Mouse (Mus musculus) right cerebral cortex, postnatal 14 days (tissue): ENCODE measurements around the gene Rgs2.

Experiments
- DNase-seq: peaks from one replicate; pipeline ENCODE4 v3.0.0; 2022

Gene Rgs2

DNA sequence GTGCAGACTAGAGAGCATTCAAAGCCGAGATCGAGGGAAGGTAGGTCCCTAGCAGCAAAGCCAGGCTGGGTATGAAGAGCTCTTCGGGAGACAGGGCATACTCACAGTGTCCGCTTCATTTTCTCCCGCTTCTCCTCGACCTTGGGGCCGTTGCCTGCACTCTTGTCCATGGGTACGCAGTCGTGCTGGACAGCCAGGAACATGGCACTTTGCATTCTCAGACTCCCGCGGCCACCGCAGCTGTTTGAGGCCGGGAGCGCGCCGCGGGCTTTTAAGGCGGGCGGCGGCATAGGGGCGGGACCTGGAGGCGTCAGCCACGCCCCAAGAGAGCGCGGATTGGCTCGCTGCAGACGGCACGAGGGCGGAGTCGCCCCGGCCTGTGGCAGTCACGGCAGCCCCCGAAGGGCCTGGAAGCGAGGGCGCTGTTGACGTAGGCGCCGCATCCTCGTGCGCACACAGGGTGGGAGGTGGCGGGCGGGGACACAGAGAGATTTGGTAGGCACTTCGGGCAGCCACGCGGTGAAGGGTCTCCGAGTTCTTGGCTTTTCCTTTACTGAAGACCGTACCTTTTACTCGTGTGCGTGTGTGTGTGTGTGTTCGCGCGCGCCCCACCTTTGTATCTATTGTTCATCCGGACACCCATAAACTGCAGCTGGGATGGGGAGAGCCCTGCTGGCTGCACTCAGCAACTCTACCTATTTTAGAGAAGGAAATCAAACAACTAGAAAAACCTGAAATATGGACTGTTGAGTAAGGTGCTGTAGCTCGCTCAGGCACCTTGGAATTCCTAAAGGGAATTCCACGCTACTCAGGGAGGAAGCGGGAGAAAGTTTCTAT is at the start of gene Rgs2:
Rgs2 (minus strand) TSS at position 258 of the 837 bp plus-strand sequence.
- DNase-seq: peak; percentile 96

DNA sequence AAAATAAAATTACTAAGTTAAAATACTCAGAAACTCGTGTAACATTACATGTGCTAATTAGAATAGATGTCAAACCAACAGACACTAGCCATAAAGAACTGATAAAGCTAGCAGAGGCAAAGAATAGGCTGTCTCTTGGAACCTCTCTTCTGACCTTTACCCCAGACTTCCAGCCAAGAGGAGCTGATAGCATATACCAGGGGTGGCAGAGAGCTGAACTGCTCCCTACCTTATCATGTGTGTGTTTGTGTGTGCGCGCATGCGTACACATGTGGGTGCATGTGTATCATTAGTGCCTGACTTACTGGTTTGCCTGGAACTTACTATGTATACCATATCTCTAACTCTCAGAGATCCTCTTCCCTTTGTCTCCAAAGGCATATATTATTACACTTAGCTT is 49.4 kb upstream of the Rgs2 start:
- no peak for DNase-seq

DNA sequence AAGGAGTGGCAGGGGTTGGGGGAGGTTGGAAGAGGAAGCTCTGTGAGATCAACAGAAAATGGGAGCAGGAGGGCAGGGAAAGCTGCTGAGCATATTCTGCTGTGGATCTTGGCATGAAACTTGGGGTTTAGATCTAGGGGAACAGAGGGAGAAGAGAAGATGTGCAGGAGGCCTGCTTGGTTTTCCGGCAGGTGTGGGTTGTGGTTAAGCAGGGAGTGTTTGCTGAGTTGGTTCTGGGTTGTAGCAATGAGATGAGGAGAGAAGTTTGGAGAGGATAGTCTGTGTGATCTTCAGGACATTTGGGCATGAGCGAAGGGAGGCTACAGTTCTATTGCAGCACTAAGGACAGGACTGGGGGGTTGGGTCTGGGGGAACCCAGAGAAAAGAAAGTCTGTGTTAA is 37.9 kb upstream of the Rgs2 start:
- DNase-seq: no peak

DNA sequence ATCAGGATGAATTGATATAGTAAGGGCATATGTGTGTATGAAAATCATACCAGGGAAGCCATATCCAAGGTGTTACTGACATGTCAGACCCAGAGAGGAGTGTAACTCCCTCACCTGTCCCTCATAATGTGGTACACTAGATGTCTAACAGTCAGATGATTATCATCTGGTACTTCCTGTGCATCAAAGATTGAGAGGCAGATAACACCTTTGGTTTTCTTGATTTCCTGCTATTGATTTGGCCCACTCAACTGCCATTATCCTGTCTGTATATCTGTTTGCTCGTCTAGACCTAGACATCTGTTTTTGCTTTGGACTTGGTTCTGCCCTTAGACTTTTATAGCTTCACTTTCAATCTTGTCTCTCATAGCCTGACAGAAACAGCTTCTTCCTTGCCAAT is 29.5 kb upstream of the Rgs2 start:
- no peak for DNase-seq

DNA sequence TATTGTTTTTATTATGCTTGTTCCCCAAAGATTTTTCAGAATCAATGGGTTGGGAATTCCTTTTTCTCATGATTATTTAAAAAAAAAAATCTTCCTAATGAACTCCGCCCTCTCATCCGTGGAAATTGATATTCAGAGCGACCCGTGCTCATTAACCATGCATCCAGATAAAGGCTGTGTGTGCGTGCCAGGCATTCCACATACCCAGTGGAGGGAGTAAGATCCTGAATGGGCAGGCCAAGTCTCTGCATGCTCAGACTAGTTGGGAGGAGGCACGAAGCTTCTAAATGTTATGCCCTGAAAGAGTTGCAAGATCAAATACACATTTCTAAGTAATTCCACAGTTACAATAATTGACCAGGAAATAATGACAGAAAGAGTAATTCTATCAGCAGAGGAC is 26.5 kb upstream of the Rgs2 start:
- no peak for DNase-seq

DNA sequence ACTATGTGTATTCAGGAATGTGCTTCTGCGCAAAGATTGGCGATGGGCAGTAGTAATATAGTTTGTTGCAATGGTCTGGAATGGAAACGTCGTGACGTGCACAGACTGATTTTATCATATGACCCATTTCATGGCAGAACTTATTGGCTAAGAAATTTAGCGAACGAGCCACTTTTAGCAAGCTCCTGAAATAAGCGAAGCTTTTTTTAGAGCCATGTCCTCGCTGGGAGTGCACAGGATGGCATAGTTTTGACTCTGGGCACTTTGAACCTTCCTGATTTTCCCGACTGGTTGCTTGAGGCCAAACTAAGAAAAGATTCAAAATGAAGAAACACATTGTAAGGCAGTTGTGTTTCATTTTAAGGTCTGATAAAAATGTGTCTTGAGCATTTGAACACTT is 25.7 kb upstream of the Rgs2 start:
- DNase-seq: no peak

DNA sequence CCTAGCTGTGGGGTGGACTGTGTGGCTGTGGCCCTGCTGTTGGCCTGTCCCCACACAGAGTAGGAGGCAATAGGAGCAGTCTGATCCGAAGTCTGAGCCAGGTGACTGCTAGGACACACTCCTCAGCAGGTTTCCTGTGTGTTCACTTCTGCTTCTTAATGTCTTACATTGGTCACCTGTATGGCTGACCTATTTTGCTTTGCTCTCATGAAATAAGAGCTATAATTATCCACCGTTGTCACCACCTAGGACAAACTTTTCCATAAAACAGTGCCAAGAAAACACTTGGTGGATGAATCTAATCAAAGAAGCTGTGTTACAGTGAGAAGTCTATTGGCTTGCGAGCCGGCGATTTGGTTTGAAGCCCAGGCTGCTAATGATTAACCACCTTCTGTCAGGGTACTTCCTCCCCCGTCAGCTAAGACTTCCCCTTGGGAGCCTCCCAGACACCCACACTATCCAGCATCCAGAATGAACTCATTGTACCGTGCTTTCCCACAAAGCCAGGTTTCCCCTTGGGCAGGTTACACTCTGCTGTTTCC is 14.5 kb upstream of the Rgs2 start:
- no peak for DNase-seq

DNA sequence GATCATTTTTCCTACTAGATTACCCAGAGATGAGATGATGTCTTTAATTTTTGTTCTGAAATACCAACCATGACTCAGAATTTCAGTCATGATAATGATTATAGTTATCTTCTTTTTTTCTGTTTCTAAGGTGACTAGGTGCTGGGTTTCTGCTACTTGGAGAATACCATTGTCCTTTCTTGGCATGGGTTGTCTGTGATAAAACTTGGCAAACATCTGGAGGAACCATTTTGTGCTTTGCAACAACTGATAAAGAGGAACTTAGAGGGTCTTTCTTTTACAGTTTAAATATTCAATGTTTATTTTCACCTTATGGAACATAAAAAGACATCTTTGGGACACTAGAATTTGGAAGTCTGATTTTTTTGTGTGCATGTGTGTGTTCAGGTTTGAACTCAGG is 10.0 kb upstream of the Rgs2 start:
- DNase-seq: no peak

DNA sequence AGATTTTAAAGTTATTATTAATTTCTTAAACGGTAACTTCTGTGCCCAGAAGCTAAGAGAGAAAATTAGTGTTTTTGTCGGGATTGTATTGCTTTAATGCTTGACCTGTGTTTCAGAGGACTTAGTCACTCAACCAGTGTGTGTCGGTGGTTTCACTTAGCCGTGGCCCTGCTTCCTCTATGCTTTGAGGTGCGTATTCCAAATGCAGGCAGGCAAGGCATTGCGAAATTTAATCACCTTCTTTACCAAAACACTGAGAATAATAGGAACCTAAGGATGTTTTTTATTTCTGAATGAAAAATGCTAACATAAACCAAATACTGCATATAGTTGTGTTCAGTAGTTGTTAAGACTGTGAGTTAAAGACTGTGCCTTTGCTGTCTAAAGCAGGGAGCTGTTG is 3.4 kb upstream of the Rgs2 start:
- no peak for DNase-seq

DNA sequence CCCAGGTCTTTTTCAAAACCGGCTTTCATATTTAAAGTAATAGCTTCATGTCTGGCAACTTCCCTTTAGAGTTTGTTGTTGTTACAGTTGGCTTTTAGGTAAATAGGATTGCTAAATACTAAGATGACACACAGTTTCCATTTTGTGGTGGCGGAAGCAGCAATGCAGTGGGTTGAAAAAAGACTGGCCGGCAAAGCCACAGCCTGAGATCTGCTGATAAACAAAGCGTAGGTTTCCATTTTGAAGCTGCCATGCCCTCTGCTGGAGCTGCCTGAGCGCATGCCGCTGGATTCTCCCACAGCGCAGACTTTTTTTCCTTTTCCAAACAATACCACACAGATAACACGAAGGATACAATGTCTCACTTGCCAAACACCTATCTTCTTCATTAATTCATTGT is 2.6 kb upstream of the Rgs2 start:
- peak; percentile 54 for DNase-seq

DNA sequence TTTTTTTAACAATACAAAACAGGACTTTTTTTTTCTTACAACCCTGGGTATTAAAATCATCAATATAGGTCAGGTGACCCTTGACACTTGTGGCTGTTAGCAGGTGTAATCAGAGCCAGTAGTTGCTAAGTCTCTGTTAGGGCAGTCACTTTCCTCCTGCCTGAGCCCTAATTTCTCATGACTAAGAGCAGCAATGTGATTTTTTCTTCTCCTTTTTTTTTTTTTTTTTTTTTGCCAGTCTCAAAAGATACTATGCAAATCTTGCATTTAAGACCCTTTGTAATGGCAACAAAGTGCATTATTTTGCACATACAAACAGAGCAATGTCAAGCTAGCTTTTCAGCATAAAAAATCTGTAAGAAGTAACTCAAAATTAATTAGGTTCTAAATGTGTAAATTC is 1.7 kb upstream of the Rgs2 start:
- no peak for DNase-seq

DNA sequence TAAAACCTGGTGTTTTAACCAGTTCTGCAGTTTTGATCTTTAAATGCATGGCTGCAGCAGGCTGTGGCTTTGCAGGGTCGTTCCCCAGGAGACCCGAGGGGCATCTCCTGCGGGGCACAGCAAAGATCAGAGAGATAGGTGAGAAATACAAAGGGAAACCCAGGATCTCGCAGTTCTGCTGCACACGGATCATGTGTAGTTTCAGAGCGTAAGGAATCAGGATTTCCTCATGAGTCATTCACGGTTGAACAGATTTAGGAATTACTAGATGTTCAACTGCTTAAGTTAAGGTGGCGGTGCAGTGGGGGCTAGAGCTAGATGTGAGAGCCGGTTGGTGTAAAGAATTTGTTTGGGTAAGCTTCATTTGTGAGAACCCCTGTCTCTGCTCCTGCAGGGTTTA is 780 bp upstream of the Rgs2 start:
- DNase-seq: no peak

DNA sequence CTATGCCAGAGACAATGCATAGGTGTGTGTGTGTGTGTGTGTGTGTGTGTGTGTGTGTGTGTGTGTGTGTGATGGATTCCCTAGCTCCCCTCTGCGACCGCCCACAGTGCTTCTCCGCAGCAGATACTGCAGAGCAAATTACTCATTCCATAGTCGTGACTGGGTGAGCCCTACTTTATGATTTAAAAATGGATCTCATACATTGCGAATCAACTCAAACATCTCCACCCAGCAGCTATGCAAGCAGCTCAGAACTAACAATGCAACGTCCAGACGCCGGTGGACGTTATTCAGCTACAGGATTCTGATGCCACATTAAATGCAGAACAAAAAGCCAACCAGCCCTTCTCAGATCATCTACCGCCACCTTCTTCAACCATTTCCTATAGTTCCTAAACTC is 545 bp downstream of the Rgs2 start:
- DNase-seq: peak; percentile 36

DNA sequence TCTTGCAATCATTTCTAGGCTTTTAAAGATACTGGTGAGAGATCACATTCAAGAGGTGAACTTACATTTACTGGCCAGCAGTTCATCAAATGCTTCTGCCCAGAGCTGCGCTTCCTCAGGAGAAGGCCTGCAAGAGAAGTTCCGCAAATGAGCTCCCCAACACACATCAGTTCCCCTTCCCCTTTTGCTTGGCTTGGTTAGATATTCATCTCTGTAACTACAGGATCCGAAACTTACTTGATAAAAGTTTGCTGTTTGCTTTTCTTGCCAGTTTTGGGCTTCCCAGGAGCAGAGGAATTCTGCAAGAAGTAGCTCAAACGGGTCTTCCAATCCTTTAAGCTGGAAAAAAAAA is 1.3 kb downstream of the Rgs2 start:
- DNase-seq: no peak

DNA sequence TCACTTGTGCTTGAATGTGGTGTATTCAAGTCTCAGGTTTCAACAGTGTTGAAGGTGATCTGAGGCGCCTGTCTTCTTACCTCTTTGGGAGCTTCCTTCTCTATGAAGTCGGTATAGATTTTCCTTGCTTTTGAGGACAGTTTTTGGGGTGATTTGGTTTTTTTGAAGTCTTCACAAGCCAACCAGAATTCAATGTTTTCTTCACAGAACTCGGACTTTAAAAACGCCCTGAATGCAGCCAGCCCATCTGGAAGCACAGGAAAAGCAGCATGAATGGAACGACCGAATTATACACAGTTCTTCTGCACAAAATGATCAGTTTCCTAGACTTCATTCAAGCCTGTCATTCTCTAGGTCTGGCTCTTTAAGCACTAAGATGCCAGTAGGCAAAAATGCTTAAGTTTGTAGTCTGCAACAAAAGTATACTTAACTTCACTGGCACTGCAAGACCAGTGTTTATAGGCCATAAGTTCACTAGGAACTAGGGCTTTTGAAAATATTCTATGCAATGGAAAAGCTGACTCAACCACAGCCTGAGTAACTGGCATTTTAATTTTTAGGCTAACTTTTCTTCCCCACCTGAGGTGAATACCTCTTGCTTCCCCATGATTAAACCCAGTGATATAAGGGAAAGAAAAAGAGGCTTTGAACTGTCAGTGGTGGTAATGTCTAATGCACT is 1.8 kb downstream of the Rgs2 start:
- no peak for DNase-seq

DNA sequence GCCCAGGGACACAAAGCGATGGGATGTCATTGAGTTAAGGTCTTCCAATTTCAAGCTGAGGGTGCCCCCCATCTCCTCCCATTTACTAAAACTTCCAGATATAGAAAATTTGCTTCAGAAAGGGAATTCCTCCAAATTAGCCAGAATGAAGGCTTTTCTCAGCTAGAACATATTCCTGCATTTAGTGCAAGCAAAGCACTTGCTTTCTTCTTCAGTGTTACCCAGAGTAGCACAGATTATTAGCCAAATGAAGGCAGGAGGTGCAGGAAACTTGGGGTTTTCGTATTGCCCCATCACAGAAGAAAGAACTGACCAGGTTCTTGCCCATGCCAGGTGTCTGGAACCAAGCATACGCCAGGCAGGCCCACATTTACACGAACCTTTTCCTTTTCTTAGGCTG is 3.7 kb downstream of the Rgs2 start:
- DNase-seq: no peak

DNA sequence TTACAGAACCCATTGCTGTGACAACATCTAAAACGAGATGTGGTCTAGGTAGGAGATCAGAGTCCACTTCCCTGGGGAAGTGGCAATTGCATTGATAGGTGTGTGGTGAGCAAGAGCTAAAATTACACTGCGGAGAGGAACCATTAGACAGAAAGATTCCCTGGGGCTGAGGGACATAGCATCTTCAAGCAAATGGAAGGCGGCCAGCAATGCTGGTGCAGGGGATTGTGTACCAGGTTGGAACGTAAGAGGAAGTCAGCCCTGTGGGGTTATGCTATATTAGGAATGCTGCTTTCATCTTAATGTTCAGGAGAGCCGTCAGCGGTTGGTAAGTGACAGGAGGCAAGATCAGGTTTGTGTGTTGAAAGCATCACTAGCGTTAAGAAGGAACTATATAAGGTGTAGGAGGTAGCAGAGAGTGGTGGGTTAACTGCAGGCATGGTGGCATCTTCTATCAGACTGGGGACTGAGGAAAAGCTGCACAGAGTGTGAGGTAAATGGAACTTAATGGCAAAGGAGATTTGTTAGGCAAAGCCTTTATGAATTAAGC is 4.5 kb downstream of the Rgs2 start:
- peak; percentile 13 for DNase-seq

DNA sequence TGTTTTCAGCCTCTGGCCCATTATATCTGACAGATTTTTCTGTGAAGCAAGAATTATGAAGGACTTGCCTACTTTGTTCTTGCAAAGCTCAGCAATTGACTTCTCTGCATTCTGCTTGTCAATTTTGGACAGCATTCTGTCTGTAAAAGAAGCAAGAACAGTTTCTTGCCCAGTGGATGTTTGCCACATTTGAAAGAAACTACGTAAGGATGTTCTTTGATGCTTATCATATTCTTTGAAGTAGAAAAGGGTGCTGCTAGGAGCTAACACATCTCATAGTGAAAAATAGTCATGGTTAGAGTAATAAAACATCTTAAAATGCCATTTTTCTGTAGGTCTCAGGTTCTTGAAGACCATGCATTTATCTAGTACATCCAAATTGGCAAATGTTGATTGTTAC is 10.9 kb downstream of the Rgs2 start:
- DNase-seq: no peak

DNA sequence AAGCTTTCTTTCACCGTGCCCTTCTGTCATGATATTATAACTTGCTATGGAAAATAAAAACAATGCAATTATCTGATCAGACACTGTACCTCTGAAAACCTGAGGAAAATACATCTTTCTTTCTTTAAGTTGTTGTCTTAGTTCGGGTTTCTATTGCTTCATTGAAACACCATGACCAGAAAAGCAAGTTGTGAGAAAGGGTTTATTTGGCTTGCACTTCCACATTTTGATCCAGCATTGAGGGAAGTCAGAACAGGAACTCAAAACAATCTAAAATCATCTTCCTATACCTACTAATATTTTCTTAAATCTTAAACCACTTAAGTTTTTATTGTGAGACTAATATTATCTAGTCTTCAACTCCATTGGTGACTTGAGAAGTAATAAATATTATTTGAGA is 11.4 kb downstream of the Rgs2 start:
- DNase-seq: no peak

DNA sequence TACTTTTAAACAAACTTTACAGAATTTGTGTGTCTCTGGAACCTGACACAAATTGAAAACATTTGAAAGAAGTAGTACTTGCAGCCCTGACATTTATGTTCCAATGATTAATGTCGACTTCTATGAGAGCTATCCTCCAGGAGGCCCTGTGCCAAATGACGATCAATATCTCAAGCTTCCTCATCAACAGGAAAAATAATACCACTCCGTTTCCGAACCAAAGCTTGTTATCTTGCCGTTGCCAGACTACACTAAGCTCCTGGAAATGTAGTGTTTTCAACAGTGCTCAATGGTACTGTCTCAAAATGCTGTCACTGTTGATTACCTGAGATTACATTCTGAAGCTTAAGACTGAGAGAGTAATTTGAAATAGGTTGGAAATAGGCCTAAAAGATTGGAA is 13.7 kb downstream of the Rgs2 start:
- DNase-seq: no peak

DNA sequence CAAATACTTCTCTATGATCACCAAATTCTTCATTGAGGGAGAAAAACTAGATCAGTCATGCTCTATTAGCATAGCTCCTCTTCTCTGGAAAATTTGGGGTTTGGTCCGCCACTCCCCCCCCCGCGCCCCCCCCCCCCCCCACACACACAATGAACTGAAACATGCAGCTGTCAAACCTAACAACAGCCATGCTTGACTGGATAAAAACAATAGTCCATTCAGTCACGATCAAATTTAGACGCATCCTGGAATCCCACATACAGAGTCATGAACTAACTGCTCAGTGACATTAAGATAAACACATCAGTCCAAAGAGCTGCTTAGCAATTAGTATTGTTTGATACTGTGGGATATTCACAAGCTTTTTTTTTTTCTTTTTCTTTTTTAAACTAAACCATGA is 14.2 kb downstream of the Rgs2 start:
- DNase-seq: no peak

DNA sequence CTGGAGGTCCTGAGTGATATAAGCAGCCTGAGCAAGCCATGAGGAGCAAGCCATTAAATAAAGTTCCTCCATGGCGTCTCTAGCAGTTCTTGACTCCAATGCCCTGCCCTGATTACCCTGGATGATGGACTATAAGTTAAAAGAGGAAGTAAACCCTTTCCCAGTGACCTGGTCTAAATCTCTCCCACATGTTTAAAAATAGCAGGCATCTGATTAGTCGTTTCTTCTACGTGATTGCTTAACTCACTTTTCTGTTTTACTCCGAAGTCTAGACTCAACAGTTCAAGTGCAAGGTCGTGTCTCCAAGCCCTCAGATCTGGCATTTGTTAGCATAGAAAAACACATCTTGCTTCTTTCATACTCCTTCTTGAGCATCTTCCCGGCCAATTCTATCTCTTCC is 15.2 kb downstream of the Rgs2 start:
- no peak for DNase-seq

DNA sequence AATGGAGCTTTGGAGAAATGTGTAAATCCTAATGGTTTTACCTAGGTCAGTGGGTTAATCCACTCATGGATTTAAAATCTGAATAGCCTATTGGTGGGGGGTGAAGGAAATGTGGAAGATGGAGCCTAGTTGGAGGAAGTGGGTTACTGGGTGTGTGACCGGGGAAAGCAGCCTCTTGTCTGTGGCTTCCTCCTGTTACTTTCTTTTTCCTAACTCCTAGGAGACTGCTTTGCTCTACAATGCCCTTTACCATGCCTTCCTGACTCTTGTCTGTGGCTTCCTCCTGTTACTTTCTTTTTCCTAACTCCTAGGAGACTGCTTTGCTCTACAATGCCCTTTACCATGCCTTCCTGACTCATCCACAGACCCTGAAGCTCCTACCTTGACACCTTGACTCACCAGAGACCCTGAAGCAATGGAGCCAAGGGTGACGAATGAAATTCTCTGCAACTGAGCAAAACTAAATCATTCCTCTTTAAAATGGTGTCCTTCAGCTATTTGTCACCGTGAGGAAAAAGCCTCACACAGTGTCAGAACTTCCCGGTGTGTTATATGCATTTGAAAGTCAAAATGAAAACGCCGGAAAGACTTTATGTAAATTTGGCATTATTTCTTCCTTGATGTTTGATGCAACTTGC is 18.9 kb downstream of the Rgs2 start:
- DNase-seq: no peak
